Mouse (Mus musculus) small intestine, adult 2 months (tissue): ENCODE results near the gene Nhlh1. TPM values are rescaled to one million over a fixed set of nuclear protein-coding genes. Genes with fewer than 3 reads are reported as not detected.

Experiments used
- H3K27ac ChIP-seq: fragments of 200-500 bp; 2 replicates; pipeline ENCODE4 v1.5.1; 2012; ENCODE audit warnings: low read depth, low read length, control low read depth, inconsistent platforms; ENCODE audit not compliant: insufficient read depth
- H3K27me3 ChIP-seq: fragments of 200-500 bp; 2 replicates; pipeline ENCODE4 v1.6.1; 2012; ENCODE audit warnings: mild to moderate bottlenecking, moderate library complexity, low read length, inconsistent platforms; ENCODE audit not compliant: control insufficient read depth, insufficient read depth
- H3K36me3 ChIP-seq: fragments of 200-500 bp; 2 replicates; pipeline ENCODE4 v1.6.1; 2012; ENCODE audit warnings: mild to moderate bottlenecking, low read length, control low read depth, inconsistent platforms; ENCODE audit not compliant: control insufficient read depth, insufficient read depth
- H3K4me1 ChIP-seq: fragments of 200-500 bp; 2 replicates; pipeline ENCODE4 v1.6.1; 2012; ENCODE audit warnings: low read length, inconsistent platforms, mixed read lengths; ENCODE audit not compliant: control insufficient read depth, insufficient read depth, insufficient read length
- H3K4me3 ChIP-seq: fragments of 200-500 bp; 2 replicates; pipeline ENCODE4 v1.5.1; 2012; ENCODE audit warnings: low read depth, mild to moderate bottlenecking, control low read depth, inconsistent platforms, low read length, moderate library complexity
- CTCF ChIP-seq: fragments of 200-500 bp; IDR thresholded peaks from 2 replicates; pipeline ENCODE4 v1.5.1; 2012; ENCODE audit warnings: low read depth, mild to moderate bottlenecking, control low read depth, inconsistent platforms, low read length, moderate library complexity, mixed read lengths; ENCODE audit not compliant: insufficient replicate concordance, insufficient read length; ENCODE audit errors: extremely low read depth
- POLR2A ChIP-seq: fragments of 200-500 bp; IDR thresholded peaks from 2 replicates; pipeline ENCODE4 v1.6.1; 2012; ENCODE audit warnings: low read depth, mild to moderate bottlenecking, control low read depth, inconsistent platforms, low read length, moderate library complexity
- WGBS: fragments of 180-500 bp; shearing (Covaris S2); methylation state at CpG from one replicate; pipeline ENCODE4 v1.1.7; 2018; 5-methylcytosine and 5-hydroxymethylcytosine counted together
- polyA plus RNA-seq: library from polyadenylated mRNA; depleted of rRNA; stranded (reverse); fragments of >200 nt; gene quantifications from 2 replicates; pipeline ENCODE4 v1.2.3, GENCODE M21; 2012; rRNA removed

Nhlh1 gene
- polyA plus RNA-seq, result 0.10 and 0.13 TPM in 2 replicates

GRCm38 (mm10) chr1:172057491-172057921 lies at the start of gene Nhlh1:
Gene Nhlh1 (minus strand): TSS chr1:172057573.
- H3K27me3 ChIP-seq, result peaks cover 11% of the 10 kb centered on the region; the same call in 1 of the 2 replicates
- H3K4me3 ChIP-seq, result no peak within 1 kb of the TSS
- WGBS, result 69% methylated on average over 2 of the region's 2 CpGs
- H3K4me1 ChIP-seq, result peaks cover 13% of the 10 kb centered on the region
- no peaks in the 10 kb centered on the region for H3K36me3 ChIP-seq
- no peak within 1 kb of the TSS for H3K27ac ChIP-seq
- TF ChIP-seq CTCF, result no peak
- TF ChIP-seq POLR2A, result no peak

- TF ChIP-seq CTCF, result no peak
- no peak for TF ChIP-seq POLR2A
- no peak overlapping the region for H3K27ac ChIP-seq
- H3K36me3 ChIP-seq, result peaks cover 81% of the 10 kb centered on the region
- no peaks in the 10 kb centered on the region for H3K27me3 ChIP-seq
- H3K4me3 ChIP-seq, result no peak overlapping the region
- H3K4me1 ChIP-seq, result no peaks in the 10 kb centered on the region
- WGBS, result 64% methylated on average over 11 of the region's 11 CpGs
Observed at GRCm38 (mm10) chr1:172105101-172105500, 47.7 kb upstream of the Nhlh1 start.

GRCm38 (mm10) chr1:172103619-172104018 lies 46.2 kb upstream of the Nhlh1 start:
- no peaks in the 10 kb centered on the region for H3K27me3 ChIP-seq
- TF ChIP-seq CTCF, result no peak
- no peak for TF ChIP-seq POLR2A
- H3K27ac ChIP-seq, result no peak overlapping the region
- WGBS, result 84% methylated on average over 4 of the region's 4 CpGs
- peaks cover 72% of the 10 kb centered on the region for H3K36me3 ChIP-seq
- H3K4me3 ChIP-seq, result no peak overlapping the region
- peaks cover 2% of the 10 kb centered on the region; the same call in 1 of the 2 replicates for H3K4me1 ChIP-seq

GRCm38 (mm10) chr1:172099325-172100033 lies 42.1 kb upstream of the Nhlh1 start:
- H3K36me3 ChIP-seq, result peaks cover 60% of the 10 kb centered on the region
- WGBS, result 28% methylated on average over 6 of the region's 6 CpGs
- peaks cover 2% of the 10 kb centered on the region; the same call in 1 of the 2 replicates for H3K4me1 ChIP-seq
- peak overlapping the region; percentile 84 for H3K27ac ChIP-seq
- H3K27me3 ChIP-seq, result no peaks in the 10 kb centered on the region
- TF ChIP-seq CTCF (no peak), POLR2A (no peak)
- no peak overlapping the region for H3K4me3 ChIP-seq

- H3K4me3 ChIP-seq, result no peak overlapping the region
- no peaks in the 10 kb centered on the region for H3K27me3 ChIP-seq
- H3K27ac ChIP-seq, result no peak overlapping the region
- TF ChIP-seq CTCF (no peak), POLR2A (no peak)
- peaks cover 59% of the 10 kb centered on the region for H3K36me3 ChIP-seq
- H3K4me1 ChIP-seq, result peaks cover 2% of the 10 kb centered on the region; the same call in 1 of the 2 replicates
- whole genome bisulfite sequencing, result 77% methylated on average over 6 of the region's 6 CpGs
Observed at GRCm38 (mm10) chr1:172095202-172095601, 37.8 kb upstream of the Nhlh1 start.

- Histone ChIP-seq H3K4me1 (peaks cover 2% of the 10 kb centered on the region; the same call in 1 of the 2 replicates), H3K36me3 (peaks cover 61% of the 10 kb centered on the region), H3K27me3 (no peaks in the 10 kb centered on the region), H3K4me3 (no peak overlapping the region), H3K27ac (no peak overlapping the region)
- TF ChIP-seq CTCF (no peak), POLR2A (no peak)
Observed at GRCm38 (mm10) chr1:172094295-172094694, 36.9 kb upstream of the Nhlh1 start.

- Histone ChIP-seq H3K4me1 (no peaks in the 10 kb centered on the region), H3K27ac (no peak overlapping the region), H3K36me3 (peaks cover 65% of the 10 kb centered on the region), H3K27me3 (no peaks in the 10 kb centered on the region), H3K4me3 (no peak overlapping the region)
- 70% methylated on average over 3 of the region's 3 CpGs for WGBS
- TF ChIP-seq POLR2A, result no peak
- no peak for TF ChIP-seq CTCF
Observed at GRCm38 (mm10) chr1:172093522-172093921, 36.1 kb upstream of the Nhlh1 start.
